Mouse (Mus musculus): ENCODE results near the gene Mas1.

Mas1 gene

GRCm38 (mm10) chr17:12872275-12873028 is 4.5 kb upstream of the Mas1 start:
- peak; percentile 19 for DNase-seq (ENCODE audit: low spot score in 2 of 2)

DNA sequence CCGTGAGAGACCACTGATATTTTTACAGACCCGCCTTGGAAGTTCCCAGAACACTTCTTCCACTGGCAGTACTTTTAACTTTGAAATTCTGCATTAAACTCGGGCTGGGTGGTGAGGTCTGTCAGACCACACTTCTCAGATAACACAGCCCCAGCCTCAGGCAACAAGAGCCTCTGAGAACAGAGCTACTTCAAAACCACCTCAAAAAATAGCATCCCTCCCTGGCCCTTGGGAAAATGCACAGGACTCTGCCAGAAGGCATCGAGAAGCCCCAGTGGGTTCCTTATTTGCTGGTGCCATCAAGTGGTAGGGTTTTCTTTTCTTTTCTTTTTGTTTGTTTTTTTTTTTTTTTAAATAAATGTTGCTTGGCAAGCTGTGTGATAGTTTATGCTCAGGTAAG is 697 bp upstream of the Mas1 start:
- no peak for DNase-seq (ENCODE audit: low spot score in 2 of 2)

DNA sequence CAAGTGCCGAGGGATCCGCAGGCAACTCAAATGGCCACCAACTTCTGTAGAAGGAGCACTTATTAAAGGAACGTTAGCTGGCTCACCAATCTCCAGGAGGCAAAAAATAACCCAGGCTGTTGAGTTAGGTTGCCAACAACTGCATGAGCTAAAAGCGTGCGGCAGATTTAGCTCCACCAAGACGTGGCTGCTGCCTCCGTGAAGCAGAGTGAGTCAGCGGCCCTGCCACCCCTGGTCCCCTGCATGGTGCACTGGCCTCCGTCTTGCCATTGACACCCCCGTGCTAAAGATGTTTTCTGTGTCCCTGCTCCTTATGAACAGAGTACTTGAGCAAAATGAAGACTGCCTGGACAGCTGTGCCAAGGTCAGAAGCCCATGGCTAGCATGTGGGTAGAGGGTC is 1.1 kb downstream of the Mas1 start:
- no peak for DNase-seq (ENCODE audit: low spot score in 2 of 2)

DNA sequence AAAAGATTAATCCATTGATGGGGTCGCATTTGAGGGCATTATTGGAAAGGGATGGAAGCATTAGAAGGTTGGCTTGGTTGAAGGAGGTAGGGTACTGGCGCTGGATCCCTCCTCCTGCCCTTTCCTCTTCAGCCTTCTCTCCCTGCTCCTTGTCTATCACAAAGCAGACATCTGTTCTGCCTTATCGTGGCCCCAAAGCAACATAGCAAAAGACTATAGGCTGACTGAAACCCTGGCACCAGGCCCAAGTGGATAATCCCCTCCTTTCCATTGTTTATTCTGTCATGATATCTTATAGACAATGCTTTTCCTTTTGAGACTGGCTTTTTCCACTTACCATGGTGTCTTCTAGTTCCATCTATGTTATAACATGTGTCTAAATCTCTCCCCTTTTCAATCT is 2.5 kb downstream of the Mas1 start:
- DNase-seq (ENCODE audit: low spot score in 2 of 2), result no peak

DNA sequence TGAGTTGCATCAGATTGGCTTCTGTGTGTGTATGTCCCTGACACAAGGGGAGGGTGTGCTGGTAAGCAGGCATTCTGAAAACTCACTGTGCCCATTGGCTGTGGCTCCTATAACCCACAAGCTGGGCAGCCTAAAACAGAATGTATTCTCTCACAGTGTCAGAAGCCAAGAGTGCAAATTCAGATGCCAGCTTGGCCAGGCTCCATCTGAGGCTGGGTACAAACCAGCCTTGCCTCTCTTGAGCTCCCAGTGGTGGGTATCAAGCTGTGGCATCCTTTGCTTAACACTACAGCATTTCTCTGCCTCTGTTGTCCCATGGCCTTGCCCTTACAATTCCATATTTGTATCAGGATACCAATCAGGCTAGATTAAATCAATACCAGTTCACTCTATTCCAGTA is 3.8 kb downstream of the Mas1 start:
- DNase-seq (ENCODE audit: low spot score in 2 of 2), result no peak

- no peak for DNase-seq (ENCODE audit: low spot score in 2 of 2)
Observed at GRCm38 (mm10) chr17:12859006-12859520, 8.9 kb downstream of the Mas1 start.

- peak in 1 of 2 experiments; percentile 53 for DNase-seq (ENCODE audit: low spot score in 2 of 2)
Observed at GRCm38 (mm10) chr17:12858072-12858471, 9.9 kb downstream of the Mas1 start.

GRCm38 (mm10) chr17:12857395-12857794 is 10.5 kb downstream of the Mas1 start:
- no peak for DNase-seq (ENCODE audit: low spot score in 2 of 2)

- no peak for DNase-seq (ENCODE audit: low spot score in 2 of 2)
Observed at GRCm38 (mm10) chr17:12854386-12854785, 13.6 kb downstream of the Mas1 start.

DNA sequence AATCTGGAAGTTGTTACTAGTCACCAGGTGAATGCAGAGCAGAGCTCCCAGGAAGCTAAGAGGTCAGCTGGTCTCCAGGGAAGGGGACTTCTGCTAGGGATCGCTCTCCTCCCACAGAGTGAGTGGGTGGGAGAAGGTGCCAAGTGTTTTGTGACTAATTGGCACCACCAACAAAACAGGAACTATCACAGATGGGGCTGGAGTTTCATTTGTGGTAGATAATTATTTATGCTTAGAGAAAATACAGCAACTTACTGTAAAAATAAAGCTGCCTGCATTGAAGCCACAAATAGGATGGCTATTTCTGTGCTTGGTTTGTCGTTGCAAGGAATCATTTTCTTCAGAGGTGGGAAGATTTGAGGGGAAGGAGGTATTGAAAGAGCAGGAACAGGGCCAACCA is 14.1 kb downstream of the Mas1 start:
- no peak for DNase-seq (ENCODE audit: low spot score in 2 of 2)

GRCm38 (mm10) chr17:12851689-12852088 is 16.3 kb downstream of the Mas1 start:
- DNase-seq (ENCODE audit: low spot score in 2 of 2), result no peak

- DNase-seq (ENCODE audit: low spot score in 2 of 2), result no peak
Observed at GRCm38 (mm10) chr17:12849778-12850382, 18.1 kb downstream of the Mas1 start.

GRCm38 (mm10) chr17:12847736-12848135 is 20.2 kb downstream of the Mas1 start:
- no peak for DNase-seq (ENCODE audit: low spot score in 2 of 2)

DNA sequence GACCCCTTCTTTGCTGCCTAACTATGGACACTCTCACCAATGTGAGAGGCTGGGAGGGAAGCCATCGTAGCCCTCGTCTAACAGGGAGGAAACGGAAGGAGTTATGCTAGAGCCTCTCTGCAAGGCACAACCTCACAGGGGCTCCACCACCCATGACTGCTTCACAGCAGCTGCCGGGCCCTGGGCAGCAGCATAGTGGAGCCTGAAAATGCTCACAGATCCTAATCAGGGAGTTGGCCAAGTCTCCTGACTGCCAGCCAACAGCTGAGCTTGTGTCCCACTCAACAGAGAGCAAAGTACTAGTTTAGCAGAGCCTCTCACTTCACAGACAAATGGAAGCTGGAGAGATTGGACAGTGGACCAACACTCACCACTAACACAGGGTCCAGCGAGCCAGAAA is 21.5 kb downstream of the Mas1 start:
- no peak for DNase-seq (ENCODE audit: low spot score in 2 of 2)

GRCm38 (mm10) chr17:12845862-12846261 is 22.1 kb downstream of the Mas1 start:
- DNase-seq (ENCODE audit: low spot score in 2 of 2), result no peak

DNA sequence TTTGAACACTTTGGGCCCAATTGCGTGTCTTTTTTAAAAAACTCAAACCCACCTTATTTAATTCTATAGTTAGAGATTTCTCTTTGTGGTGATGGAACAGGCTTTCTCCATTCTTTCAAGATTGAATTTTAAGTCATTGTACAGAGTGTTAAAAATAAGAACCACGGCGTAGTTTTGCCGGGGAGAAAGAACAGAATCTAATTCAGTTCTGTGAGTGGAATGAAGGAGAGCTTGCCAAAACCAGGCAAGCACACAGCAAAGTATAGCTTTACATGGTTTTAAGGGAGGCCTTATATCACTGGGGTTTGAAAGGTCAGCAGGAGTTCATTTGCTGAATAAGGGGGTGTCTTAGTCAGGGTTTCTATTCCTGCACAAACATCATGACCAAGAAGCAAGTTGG is 23.4 kb downstream of the Mas1 start:
- DNase-seq (ENCODE audit: low spot score in 2 of 2), result no peak

- DNase-seq (ENCODE audit: low spot score in 2 of 2), result no peak
Observed at GRCm38 (mm10) chr17:12843826-12844225, 24.1 kb downstream of the Mas1 start.

- no peak for DNase-seq (ENCODE audit: low spot score in 2 of 2)
Observed at GRCm38 (mm10) chr17:12839475-12840267, 28.3 kb downstream of the Mas1 start.

- DNase-seq (ENCODE audit: low spot score in 2 of 2), result no peak
Observed at GRCm38 (mm10) chr17:12835738-12836137, 32.2 kb downstream of the Mas1 start.

DNA sequence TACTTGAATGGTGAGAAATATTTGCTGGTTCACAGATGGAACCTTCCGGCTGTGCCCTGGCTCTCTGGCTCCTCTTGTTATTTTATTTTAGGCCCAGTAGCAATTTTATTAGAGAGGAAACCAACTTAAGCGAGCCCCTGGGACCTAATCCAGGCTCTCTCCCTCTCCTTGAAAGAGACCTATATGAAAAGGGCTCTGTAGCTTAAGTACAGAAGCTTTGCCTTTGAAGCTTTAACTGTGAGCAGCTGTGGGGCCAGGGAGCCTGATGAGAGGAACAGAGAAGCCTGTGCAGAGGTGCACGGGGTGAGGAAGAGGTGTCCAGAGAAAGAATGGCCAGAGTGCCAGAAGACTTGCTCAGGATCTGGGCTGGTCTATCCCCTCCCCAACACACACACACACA is 33.1 kb downstream of the Mas1 start:
- DNase-seq (ENCODE audit: low spot score in 2 of 2), result no peak

DNA sequence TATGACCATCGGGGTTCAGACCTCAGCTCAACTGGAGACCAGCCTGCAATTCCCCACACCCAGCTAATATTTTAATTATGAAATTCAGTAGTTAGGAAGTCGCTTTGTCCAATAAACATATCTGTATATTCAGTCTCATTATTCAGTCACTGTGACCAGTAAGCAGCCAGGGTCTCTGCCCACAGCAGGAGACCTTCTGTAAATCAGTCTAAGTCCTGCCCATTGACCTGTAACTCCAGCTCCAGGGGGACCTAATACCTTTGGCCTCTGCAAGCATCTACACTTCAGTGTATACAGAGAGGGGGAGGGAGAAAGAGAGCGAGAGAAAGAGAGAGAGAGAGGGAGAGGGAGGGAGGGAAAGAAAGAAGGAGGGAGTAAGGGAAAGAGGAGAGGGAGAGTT is 33.6 kb downstream of the Mas1 start:
- DNase-seq (ENCODE audit: low spot score in 2 of 2), result no peak

DNA sequence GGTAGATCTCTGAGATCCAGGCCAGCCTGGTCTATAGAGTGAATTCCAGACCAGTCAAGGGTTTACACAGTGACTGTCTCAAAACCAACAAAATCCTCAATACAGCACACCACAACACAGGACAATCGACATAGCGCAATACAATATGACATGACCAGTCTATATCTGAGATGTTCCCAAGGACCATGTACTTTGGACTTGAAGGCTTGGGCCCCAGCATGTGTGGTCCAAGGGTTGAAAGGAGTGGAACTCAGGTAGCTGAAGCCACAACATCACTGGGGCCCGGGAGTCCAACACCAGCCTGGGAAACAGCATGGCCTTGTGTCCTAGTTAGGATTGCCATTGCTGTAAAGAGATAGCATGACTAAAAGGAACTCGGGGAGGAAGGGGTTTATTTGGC is 35.3 kb downstream of the Mas1 start:
- no peak for DNase-seq (ENCODE audit: low spot score in 2 of 2)

DNA sequence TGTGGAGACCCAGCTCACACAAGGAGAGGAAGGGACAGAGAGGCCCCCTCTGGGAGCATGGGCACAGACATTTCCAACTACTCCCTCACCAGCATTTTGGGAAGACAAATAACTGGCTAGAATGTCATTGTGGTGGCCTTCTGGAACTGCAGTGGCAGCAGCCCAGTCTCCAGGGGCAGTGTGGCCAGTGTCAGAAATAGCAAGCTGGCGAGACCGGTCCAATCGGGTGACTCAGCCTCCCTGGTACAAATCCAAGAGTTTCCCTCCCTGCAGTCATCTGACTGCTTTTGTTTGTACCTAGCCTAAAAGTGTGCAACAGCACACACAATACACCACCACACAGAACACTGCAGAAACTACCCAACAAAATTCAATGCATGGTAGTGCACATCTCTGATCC is 35.7 kb downstream of the Mas1 start:
- no peak for DNase-seq (ENCODE audit: low spot score in 2 of 2)
